Mouse (Mus musculus): ENCODE measurements around the gene Mtcp1.
A peak's percentile ranks its signal among the peaks of the same experiment; 100 is the strongest.

Mtcp1 gene

DNA sequence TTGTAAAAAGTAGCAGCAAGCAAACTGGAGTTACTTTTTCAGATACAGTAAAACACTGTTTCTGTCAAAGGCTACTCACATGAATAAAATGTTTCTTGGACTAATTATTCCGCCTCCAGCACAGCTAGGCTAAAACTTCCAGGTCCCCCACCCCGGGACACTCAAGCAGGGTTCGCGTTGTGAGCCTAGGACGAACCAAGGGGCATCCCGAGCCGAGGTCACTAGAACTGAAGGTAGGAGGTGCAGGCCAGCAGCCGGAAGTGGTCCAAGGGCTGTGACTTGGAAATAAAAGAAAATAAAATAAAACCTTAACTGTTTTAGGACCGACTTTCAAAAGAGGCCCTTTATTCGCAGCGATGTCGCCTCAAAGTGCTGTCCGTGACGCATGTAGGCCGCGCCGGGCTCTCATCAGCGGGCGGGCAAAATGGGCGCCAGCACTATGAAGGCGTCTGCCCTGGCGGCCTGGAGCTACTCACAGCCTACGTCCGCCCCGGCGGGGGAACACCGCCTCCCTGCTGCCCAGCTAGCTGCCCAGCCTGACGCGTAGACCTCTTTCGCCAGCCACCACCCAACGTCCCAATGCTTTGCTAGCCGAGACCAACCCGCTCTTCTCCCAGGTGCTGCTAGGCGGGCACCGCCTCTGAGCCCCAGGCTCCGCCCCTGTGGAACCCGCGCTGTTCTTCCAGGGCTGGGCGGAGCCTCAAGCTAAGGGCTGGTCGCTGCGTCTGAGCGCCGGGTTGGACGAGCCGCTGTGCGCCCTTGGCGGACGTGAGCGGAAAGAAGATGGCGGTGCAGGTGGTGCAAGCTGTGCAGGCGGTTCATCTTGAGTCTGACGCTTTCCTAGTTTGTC lies at the start of gene Mtcp1, which contains the start of the genes Cmc4 and Brcc3:
Gene Mtcp1, minus strand, starts transcription at position 653 of the 850 bp plus-strand sequence.
Gene Cmc4, minus strand, starts transcription at position 649 of the 850 bp plus-strand sequence.
Gene Brcc3, plus strand, starts transcription at position 693 of the 850 bp plus-strand sequence.
- peak; percentile 83 to 91 for DNase-seq

DNA sequence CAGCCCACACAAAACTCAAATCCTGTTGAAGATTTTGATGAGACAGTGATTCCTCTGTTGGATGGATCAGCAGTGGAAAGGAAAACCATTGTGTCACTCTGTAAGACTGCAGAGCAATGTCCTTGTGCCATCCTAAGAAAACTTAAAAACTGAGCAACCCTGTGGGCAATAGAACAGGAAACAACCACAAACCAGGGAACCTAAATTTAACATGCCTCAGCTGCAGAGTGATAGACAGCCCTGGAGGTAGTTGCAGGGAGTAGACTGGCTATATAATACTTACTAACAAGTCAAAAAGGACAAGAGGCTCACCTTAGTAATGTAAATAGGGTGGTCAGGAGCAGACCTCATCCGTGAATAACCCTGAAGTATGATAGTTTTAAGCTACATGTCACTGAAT lies 38.2 kb upstream of the Mtcp1 start:
- DNase-seq: no peak

DNA sequence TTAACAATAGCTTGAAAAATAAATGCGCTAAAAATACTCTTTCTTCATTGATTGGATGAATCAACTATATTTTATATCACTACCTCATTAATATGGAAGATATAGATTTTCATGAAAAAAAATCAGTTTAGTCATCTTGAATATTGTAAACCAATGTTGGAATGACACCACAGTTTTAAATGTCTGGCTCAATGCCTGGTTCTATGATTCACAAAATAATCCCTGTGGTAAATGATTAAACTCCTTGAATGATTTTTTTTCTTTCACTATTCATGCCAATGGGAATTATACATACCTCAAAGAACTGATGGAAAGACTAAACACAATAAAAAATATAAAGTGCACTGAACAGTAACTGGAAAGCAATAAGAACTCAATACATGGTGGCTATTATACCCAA lies 6.7 kb downstream of the Mtcp1 start:
- no peak for DNase-seq

DNA sequence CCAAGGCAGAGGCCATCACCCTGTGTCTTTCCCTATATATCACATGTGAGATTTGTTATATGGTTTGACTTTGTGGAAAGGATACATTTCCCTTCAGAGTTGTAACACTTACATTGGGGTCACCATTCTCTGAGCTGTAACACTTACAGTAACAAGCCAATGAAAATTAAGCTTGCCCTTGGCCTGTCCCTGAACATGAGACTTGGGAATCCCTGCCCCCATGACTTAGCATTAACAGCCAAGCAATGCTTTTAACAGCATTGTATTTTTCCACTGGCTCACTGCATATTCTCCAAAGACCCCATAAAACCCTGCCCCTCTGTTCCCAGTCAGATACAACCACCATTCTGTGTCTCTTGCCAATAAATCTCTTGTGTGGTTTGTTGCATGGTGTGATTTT lies 13.0 kb downstream of the Mtcp1 start:
- DNase-seq: no peak

DNA sequence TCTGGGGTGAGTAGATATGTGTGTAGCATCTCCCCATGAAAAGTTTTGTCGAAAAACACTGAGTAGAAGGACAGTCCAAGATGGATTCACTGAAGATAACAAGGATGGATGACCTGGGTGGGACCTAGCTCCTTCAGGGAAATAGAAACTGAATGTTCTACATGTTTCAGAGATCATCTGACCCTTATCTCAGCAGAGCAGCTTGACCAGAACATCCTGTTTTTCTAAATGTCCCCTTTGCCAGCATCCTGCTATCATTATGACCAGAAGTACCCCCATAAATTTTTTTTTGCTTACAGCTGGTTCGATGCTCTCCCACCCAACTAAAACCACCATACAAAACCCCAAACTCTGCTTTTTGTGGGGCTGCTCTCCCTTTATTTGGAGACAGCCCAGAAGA lies 13.7 kb downstream of the Mtcp1 start:
- DNase-seq: no peak

DNA sequence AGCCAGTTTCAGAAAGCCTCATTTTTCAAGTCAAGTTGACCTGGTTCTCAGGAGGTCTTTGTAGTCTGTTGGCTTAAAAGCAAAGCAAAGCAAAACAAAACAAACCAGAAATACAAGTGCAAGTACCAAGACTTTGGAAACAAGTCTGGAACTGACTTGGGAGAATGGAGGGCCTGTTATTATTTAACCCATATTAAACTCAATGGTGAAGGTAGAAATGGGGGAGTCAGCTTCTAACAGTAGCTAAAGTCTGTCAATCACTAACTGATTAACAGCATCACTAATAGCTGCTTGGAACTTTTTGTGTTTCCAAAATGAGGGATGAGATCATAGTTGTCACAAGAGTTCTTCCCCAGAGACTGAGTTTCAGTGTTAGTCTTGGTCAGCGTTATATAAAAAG lies 16.9 kb downstream of the Mtcp1 start:
- no peak for DNase-seq

DNA sequence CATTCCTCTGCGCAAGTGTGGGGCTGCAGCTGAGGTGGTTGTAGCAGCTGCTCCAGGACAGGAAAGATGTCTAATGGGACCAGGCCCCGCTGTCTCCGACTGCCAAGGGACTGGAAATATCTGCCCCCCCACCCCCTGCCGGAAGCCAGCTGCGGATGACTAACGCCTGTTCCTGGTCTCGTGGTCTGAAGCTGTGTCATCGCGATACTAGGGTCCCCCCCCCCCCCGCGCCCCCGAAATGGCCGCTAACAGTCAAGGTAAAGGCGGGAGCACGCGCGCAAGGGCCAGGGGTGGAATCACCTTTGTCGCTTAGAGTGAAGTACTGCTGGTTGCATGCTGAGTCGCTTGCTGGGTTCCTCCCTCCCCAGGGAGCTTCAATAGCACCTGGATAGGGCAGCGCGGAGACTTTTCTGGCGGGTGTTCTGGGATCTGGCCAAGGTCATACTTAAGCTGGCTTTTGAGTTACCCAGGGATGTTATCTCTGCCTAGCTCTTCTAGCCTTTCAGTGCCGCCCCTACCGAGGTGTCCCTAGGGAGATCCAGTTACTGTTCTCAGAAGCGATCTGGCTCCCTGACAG lies 34.1 kb downstream of the Mtcp1 start, which contains the start of the genes Fundc2 and F8:
Gene Fundc2, plus strand, starts transcription at position 205 of the 577 bp plus-strand sequence.
Gene F8, minus strand, starts transcription at position 421 of the 577 bp plus-strand sequence.
- DNase-seq: peak; percentile 66 to 77

DNA sequence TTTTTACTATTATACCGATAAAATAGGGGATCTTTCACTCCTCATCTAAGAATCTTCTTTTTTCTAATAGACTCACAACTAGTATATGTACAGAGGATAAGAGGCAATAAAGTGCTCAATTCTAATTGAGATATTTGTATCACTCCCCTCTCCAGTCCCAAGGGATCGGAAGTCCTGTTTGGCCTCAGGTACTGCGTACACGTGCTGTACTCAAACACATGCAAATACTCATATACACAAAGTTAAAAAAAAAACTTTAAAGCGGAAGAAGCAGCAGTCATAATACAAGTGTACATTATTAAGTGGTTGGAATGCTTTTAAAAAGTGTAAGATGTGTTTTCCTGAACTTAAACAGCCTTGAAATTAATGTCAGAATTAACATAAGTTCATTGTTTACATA lies 34.7 kb downstream of the Mtcp1 start:
- no peak for DNase-seq

DNA sequence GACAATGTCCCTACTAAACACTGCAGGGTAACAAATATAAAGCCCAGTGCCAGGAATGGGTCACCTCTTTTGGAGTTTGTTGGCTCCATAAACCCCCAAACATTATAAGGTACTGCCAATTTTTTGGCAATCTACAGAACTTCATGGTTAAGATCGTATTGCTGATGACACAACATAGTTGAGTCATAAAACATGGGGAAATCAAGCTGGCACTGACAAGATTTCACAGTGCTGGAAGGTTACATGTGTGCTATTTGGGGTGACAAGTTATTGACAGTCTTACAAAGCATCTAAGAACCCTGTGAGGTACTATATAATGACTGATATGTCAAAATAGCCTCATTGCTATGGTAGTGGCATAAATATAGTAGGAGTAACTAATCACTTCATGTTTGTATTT lies 35.2 kb downstream of the Mtcp1 start:
- no peak for DNase-seq

DNA sequence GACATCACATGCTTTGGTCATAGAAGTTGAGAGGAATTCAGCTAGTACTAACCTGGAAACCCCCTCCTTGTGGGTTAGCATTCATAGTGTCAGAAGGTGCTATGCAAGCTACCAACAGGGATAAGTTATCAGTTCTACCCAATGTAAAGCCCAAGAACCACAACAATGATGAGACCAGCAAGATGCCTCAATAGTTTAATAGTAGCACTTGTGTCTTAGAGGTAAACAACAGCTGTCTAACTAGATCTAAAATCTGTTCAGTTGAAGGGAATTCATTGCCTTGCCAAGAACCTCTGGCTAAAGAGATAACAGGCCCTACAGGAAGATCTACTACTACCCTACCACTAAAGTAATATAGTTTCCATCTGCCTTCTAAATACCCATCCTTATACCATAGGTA lies 39.6 kb downstream of the Mtcp1 start:
- DNase-seq: no peak

DNA sequence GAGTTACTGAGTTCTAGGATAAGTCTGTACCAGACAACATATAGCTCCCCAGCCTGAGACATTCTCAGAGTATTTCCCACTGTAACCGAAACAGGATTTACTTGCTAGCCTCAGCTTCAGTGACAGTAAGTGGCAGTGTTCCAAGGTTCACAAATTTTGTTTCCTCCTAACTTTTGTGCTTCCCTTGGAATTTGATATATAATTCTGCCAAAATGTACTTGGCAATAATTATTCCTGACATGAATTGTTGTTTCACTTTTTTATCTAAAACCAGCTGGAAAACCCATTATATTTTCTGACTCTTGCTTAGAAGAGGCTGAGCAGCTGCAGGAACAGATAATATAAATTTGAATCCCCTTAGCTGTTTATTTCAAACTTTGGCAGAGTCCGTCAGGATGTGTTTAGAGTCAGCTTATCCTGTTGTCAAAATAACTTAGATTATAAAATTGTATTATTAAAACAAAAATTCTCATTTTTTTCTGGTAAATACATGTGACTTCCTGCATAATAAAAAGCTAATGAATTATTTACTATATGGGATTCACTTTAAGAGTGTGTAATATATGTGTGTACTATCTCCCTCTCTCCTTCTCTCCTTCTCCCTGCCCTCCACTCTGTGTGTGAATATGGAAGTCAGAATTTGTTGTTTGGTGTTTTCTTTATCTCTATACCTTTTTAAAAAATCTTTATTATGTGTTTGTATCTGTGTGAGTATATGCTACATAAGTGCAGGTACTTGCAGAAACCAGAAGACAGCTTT lies 43.5 kb downstream of the Mtcp1 start:
- no peak for DNase-seq

DNA sequence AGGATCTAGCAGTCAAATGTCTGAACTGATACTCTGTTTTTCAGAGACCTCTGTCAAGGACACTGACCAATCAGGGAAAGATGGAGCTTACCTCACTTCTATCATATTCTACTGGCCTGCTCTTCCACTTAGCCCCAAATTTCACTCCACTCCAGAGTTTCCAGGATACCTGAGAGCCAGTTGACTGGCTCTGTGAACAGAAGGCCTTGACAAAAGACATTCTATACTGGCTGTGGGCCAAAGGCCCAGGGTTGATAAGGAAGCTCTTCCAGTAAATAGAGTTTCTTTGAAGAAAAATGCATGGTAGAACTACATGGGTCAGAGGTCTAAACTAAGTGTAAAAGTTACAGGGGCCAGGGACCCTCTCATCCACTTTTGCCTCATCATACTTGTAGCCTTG lies 46.2 kb downstream of the Mtcp1 start:
- no peak for DNase-seq

Measured in thymus, postnatal 36 days (tissue).